Mouse (Mus musculus): ENCODE data around the gene Hspa8.
A peak's percentile ranks its signal among the peaks of the same experiment; 100 is the strongest.
"Not testable (repeated sequence)": the region's sequence is repeated elsewhere in the genome, so short reads cannot be mapped to it uniquely, and the experiment has no call there.

Gene Hspa8

GRCm38 (mm10) chr9:40783641-40784373, 17.0 kb upstream of the Hspa8 start:
- DNase-seq (ENCODE audit: extremely low read depth, insufficient read length, low spot score), result no peak

GRCm38 (mm10) chr9:40784374-40784967, 16.3 kb upstream of the Hspa8 start:
- no peak for DNase-seq (ENCODE audit: extremely low read depth, insufficient read length, low spot score)

- DNase-seq (ENCODE audit: extremely low read depth, insufficient read length, low spot score), result no peak
These were observed 15.3 kb upstream of the Hspa8 start for GRCm38 (mm10) chr9:40785452-40785851.

GRCm38 (mm10) chr9:40786820-40787219, 14.0 kb upstream of the Hspa8 start:
- not testable (repeated sequence) for DNase-seq (ENCODE audit: extremely low read depth, insufficient read length, low spot score)

- no peak for DNase-seq (ENCODE audit: extremely low read depth, insufficient read length, low spot score)
These were observed 8.7 kb upstream of the Hspa8 start for GRCm38 (mm10) chr9:40791864-40792633.

GRCm38 (mm10) chr9:40793581-40793980, 7.2 kb upstream of the Hspa8 start:
- DNase-seq (ENCODE audit: extremely low read depth, insufficient read length, low spot score), result no peak

- DNase-seq (ENCODE audit: extremely low read depth, insufficient read length, low spot score), result no peak
These were observed 6.5 kb upstream of the Hspa8 start for GRCm38 (mm10) chr9:40794251-40794650.

GRCm38 (mm10) chr9:40794926-40795325, 5.9 kb upstream of the Hspa8 start:
- DNase-seq (ENCODE audit: extremely low read depth, insufficient read length, low spot score), result no peak

- DNase-seq (ENCODE audit: extremely low read depth, insufficient read length, low spot score), result no peak
These were observed 5.2 kb upstream of the Hspa8 start for GRCm38 (mm10) chr9:40795562-40795961.

- no peak for DNase-seq (ENCODE audit: extremely low read depth, insufficient read length, low spot score)
These were observed 4.7 kb upstream of the Hspa8 start for GRCm38 (mm10) chr9:40796054-40796453.

- no peak for DNase-seq (ENCODE audit: extremely low read depth, insufficient read length, low spot score)
These were observed 2.4 kb upstream of the Hspa8 start for GRCm38 (mm10) chr9:40798247-40798960.

- DNase-seq (ENCODE audit: extremely low read depth, insufficient read length, low spot score), result no peak
These were observed 1.7 kb upstream of the Hspa8 start for GRCm38 (mm10) chr9:40799112-40799511.

- peak; percentile 83 for DNase-seq (ENCODE audit: extremely low read depth, insufficient read length, low spot score)
These were observed 815 bp upstream of the Hspa8 start for GRCm38 (mm10) chr9:40799837-40800501.

- not testable (repeated sequence) for DNase-seq (ENCODE audit: extremely low read depth, insufficient read length, low spot score)
These were observed 1.1 kb downstream of the Hspa8 start for GRCm38 (mm10) chr9:40801614-40802532.

- not testable (repeated sequence) for DNase-seq (ENCODE audit: extremely low read depth, insufficient read length, low spot score)
These were observed 1.7 kb downstream of the Hspa8 start for GRCm38 (mm10) chr9:40802533-40802875.

GRCm38 (mm10) chr9:40804576-40804975, 3.8 kb downstream of the Hspa8 start:
- DNase-seq (ENCODE audit: extremely low read depth, insufficient read length, low spot score), result not testable (repeated sequence)

GRCm38 (mm10) chr9:40805263-40805662, 4.5 kb downstream of the Hspa8 start:
- peak; percentile 42 for DNase-seq (ENCODE audit: extremely low read depth, insufficient read length, low spot score)

- peak; percentile 49 for DNase-seq (ENCODE audit: extremely low read depth, insufficient read length, low spot score)
These were observed 5.9 kb downstream of the Hspa8 start for GRCm38 (mm10) chr9:40806440-40807288.

Data from 3134 (cell line).